Mouse (Mus musculus) intestine, postnatal 0 days (tissue): ENCODE measurements at regions not wholly inside any gene's neighbourhood (a gene's known extent, or its start where the extent isn't known, plus 50 kb on each side); places are given as distances from the start of the nearest gene placed in this dataset.

Experiments
- ATAC-seq: fragments of 200-750 bp; cut with Nextera tagmentation; 2 replicates; pipeline ENCODE4 v1.8.0; 2017; ENCODE audit warnings: mild to moderate bottlenecking, moderate TSS enrichment, moderate library complexity
- H3K27ac ChIP-seq: fragments of 300-500 bp; sonication (generic); 2 replicates; pipeline ENCODE4 v1.5.1; 2014; ENCODE audit warnings: mild to moderate bottlenecking, low read depth, low read length, moderate library complexity
- H3K27me3 ChIP-seq: fragments of 300-500 bp; sonication (generic); replicated peaks from 2 replicates; pipeline ENCODE4 v1.6.1; 2014; ENCODE audit warnings: low read length, mixed read lengths; ENCODE audit not compliant: control insufficient read depth, insufficient read depth
- H3K36me3 ChIP-seq: fragments of 300-500 bp; sonication (generic); 2 replicates; pipeline ENCODE4 v1.6.1; 2014; ENCODE audit warnings: mild to moderate bottlenecking, moderate library complexity; ENCODE audit not compliant: control insufficient read depth, insufficient read depth
- H3K4me1 ChIP-seq: fragments of 300-500 bp; sonication (generic); replicated peaks from 2 replicates; pipeline ENCODE4 v1.6.1; 2014; ENCODE audit warnings: antibody characterized with exemption, low read length, mixed read lengths; ENCODE audit not compliant: control insufficient read depth, insufficient read depth
- H3K4me2 ChIP-seq: fragments of 300-500 bp; sonication (generic); replicated peaks from 2 replicates; pipeline ENCODE4 v1.6.1; 2014; ENCODE audit warnings: low read depth, mild to moderate bottlenecking, moderate library complexity
- H3K4me3 ChIP-seq: fragments of 300-500 bp; sonication (generic); 2 replicates; pipeline ENCODE4 v1.5.1; 2014; ENCODE audit warnings: low read depth, low read length
- H3K9ac ChIP-seq: fragments of 300-500 bp; sonication (generic); 2 replicates; pipeline ENCODE4 v1.6.1; 2014; ENCODE audit warnings: mild to moderate bottlenecking, low read depth, low read length
- H3K9me3 ChIP-seq: fragments of 300-500 bp; sonication (generic); 2 replicates; pipeline ENCODE4 v1.6.1; 2016; ENCODE audit warnings: mixed run types; ENCODE audit not compliant: control insufficient read depth
- CTCF ChIP-seq: sonication (generic); IDR thresholded peaks from 2 replicates; pipeline ENCODE4 v1.5.1; 2016; ENCODE audit warnings: low read depth, mild to moderate bottlenecking, control low read depth, antibody characterized with exemption, moderate library complexity
- WGBS: fragments of 180-500 bp; shearing (Covaris S2); extraction: QIAGEN DNeasy Blood & Tissue Kit; methylation state at CpG from one replicate; pipeline ENCODE4 v1.1.7; 2014; 5-methylcytosine and 5-hydroxymethylcytosine counted together

DNA sequence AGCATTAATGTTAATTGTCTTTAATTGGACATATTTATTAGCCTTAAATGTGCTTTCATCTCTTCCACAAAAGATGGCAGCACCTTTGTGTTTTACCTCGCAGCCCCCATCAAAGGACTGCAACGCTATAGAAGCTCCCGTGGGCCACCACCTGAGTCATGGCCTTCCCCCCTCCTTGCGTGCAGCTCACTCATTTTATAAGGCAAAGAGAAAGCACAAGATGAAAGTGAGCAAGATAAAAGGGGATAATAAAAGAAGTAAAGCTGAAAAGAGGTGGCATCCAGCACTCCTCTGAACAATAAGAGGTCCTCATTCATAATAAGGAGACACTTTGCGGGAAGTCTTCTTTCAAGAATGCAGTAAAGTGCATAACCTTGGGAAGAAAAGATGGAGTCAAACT is 403.9 kb downstream of the Cenpc1 start:
- no peak for TF ChIP-seq CTCF
- Histone ChIP-seq H3K36me3 (no peaks in the 10 kb centered on the region), H3K4me2 (no peak overlapping the region), H3K4me1 (no peaks in the 10 kb centered on the region), H3K9ac (no peak overlapping the region), H3K27ac (no peak overlapping the region), H3K27me3 (no peaks in the 10 kb centered on the region), H3K4me3 (no peak overlapping the region), H3K9me3 (no peaks in the 10 kb centered on the region)
- 85% methylated on average over 5 of the region's 5 CpGs for WGBS
- ATAC-seq = no peak

DNA sequence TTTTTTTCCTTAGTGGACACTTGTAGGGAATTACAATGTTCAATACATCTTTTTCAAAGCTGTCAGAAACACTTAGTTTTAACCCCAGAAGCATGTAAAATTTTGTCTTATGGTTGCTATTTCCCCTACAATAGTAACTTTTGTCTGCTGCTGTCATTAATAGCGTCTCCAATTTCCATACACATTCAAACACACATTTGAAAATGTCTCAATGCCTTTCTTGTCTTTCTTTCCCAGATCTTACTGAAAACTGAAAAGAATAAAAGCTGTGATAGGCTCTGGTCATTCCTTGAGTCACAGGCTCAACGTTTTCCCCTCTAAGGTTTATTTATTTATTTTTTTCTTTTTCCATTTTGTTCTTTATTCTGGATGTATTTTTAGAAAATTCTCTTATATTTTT is 444.3 kb downstream of the Cenpc1 start:
- Histone ChIP-seq H3K27ac (no peak overlapping the region), H3K27me3 (no peaks in the 10 kb centered on the region), H3K4me1 (no peaks in the 10 kb centered on the region), H3K36me3 (no peaks in the 10 kb centered on the region), H3K9me3 (0 out of 2 replicates have a peak, but pooled peaks cover 3% of the 10 kb centered on the region), H3K9ac (no peak overlapping the region), H3K4me3 (no peak overlapping the region), H3K4me2 (no peak overlapping the region)
- 70% methylated on average over 2 of the region's 2 CpGs for WGBS
- TF ChIP-seq CTCF = no peak
- no peak for ATAC-seq

DNA sequence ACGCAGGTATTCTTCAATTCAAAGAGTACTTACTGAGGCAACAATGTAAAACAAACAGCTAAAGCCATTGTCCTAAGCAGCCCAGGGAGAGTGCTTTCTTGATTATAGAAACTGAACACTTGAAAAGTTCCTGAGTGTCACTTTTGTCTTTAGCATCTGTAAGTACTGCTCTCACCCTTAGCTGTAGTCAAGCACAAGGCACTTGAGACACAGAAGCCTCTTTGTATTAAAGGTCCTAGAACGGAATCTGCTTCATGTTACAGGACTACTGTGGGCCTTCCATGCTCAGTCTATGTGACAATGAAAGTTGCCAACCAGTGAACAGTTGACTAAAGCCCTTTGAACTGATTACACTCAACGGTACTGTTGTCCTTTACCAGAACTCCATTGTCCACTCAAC is 450.6 kb downstream of the Cenpc1 start:
- no peaks in the 10 kb centered on the region for H3K4me1 ChIP-seq
- no peak for TF ChIP-seq CTCF
- no peak overlapping the region for H3K9ac ChIP-seq
- 80% methylated on average over 3 of the region's 3 CpGs for WGBS
- H3K36me3 ChIP-seq = no peaks in the 10 kb centered on the region
- no peak for ATAC-seq
- 0 out of 2 replicates have a peak, but pooled peaks cover 3% of the 10 kb centered on the region for H3K9me3 ChIP-seq
- H3K4me2 ChIP-seq = no peak overlapping the region
- no peak overlapping the region for H3K4me3 ChIP-seq
- H3K27me3 ChIP-seq = no peaks in the 10 kb centered on the region
- H3K27ac ChIP-seq = no peak overlapping the region

DNA sequence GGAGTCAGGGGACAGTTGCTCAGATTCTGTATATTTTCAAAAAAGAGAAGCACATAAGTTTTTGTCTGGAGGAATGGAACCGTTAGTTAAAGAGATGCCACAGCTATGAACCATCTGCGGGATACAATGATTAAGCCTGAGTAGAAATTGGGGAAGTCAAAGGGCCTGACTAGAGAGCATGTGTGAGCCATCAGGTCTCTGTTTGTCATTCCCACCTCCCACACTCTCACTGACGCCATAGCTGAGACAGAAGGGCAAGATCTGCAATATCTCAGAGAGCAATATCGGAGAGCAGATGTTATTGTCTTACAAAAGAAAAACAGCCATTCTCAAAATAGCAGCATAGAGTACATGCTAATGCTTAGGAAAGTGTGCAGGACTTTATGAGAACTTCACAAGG is 452.8 kb downstream of the Cenpc1 start:
- Histone ChIP-seq H3K36me3 (no peaks in the 10 kb centered on the region), H3K9ac (no peak overlapping the region), H3K4me1 (no peaks in the 10 kb centered on the region), H3K27me3 (no peaks in the 10 kb centered on the region), H3K27ac (no peak overlapping the region), H3K4me2 (no peak overlapping the region), H3K4me3 (no peak overlapping the region), H3K9me3 (0 out of 2 replicates have a peak, but pooled peaks cover 1% of the 10 kb centered on the region)
- ATAC-seq = no peak
- 61% methylated on average over 4 of the region's 4 CpGs for WGBS
- no peak for TF ChIP-seq CTCF

DNA sequence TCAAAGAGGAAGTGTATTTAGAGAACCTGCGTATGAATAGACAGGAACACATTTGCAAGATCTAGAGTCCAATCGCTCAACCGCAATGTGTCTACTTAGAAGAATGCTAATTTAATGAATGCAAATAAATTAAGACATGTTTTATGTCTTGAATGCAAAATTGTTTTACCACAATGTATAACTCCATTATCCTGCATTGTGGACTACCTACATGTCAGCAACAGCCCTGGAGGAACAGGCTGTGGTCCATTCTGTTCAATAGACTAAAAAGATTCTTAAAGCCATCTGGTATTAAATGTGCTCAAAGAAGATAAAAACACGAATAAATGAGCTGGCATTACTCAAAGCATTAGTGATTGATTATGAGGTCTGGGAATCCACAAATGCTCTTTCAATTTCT is 456.3 kb downstream of the Cenpc1 start:
- no peak for TF ChIP-seq CTCF
- Histone ChIP-seq H3K36me3 (no peaks in the 10 kb centered on the region), H3K4me2 (no peak overlapping the region), H3K27ac (no peak overlapping the region), H3K9ac (no peak overlapping the region), H3K27me3 (no peaks in the 10 kb centered on the region), H3K9me3 (no peaks in the 10 kb centered on the region), H3K4me3 (no peak overlapping the region), H3K4me1 (no peaks in the 10 kb centered on the region)
- WGBS = 84% methylated on average over 4 of the region's 4 CpGs
- no peak for ATAC-seq

DNA sequence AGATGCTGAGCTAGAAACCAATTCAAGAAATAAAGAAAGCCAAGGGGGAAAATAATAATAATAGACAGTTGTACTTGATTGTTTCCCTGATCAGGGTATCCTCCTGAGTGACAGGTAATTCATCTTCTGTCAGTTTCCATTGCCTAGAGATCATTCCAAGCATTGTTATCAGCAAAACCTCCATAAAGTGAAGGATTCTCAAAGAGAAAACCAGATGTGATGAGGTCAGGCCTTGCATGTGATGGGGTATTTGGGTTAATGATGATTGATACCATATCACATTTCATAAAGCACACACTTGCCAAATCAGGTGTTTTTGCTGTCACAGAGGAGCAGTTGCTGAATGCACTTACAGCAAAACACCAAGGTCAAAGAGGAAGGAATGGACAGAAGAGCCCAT is 467.2 kb downstream of the Cenpc1 start:
- Histone ChIP-seq H3K4me2 (no peak overlapping the region), H3K4me1 (no peaks in the 10 kb centered on the region), H3K36me3 (no peaks in the 10 kb centered on the region), H3K9me3 (no peaks in the 10 kb centered on the region), H3K27me3 (no peaks in the 10 kb centered on the region), H3K9ac (no peak overlapping the region), H3K4me3 (no peak overlapping the region), H3K27ac (no peak overlapping the region)
- TF ChIP-seq CTCF = no peak
- no peak for ATAC-seq

DNA sequence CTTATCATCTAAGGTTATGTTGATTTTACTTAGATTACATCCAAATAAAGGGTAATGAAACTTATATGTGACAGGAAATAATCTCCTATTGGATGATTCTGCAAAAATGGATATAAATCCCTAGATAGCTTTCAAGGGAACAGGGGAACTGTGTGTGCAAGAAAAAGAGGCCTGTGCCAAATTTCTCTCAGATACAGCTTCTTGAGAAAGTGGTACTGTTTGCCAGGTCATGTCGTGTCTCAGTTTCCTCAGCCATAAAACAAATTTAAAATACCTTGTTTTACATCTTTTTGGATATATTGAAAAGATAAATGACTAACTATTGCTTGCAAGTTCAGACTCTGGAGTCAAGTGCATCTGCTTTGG is 470.3 kb downstream of the Cenpc1 start:
- Histone ChIP-seq H3K4me2 (no peak overlapping the region), H3K9me3 (no peaks in the 10 kb centered on the region), H3K4me3 (no peak overlapping the region), H3K27ac (no peak overlapping the region), H3K9ac (no peak overlapping the region), H3K27me3 (no peaks in the 10 kb centered on the region), H3K4me1 (no peaks in the 10 kb centered on the region), H3K36me3 (no peaks in the 10 kb centered on the region)
- 43% methylated on average over 1 of the region's 1 CpGs for WGBS
- no peak for ATAC-seq
- TF ChIP-seq CTCF = no peak
